Mouse (Mus musculus) forebrain, embryonic 12.5 days (tissue): ENCODE data around the gene Cyb5rl. TPM values are rescaled to one million over a fixed set of nuclear protein-coding genes. Genes with fewer than 3 reads are reported as not detected.

ENCODE experiments used
- ATAC-seq: fragments of 200-750 bp; cut with Nextera tagmentation; 2 replicates; pipeline ENCODE4 v1.8.0; 2017; ENCODE audit warnings: moderate TSS enrichment; ENCODE audit not compliant: low FRiP score
- H3K27ac ChIP-seq: fragments of 300-500 bp; sonication (generic); 2 replicates; pipeline ENCODE4 v1.5.1; 2016; ENCODE audit warnings: mild to moderate bottlenecking
- H3K27me3 ChIP-seq: fragments of 300-500 bp; sonication (generic); 2 replicates; pipeline ENCODE4 v1.6.1; 2016; ENCODE audit warnings: mild to moderate bottlenecking
- H3K36me3 ChIP-seq: fragments of 300-500 bp; sonication (generic); replicated peaks from 2 replicates; pipeline ENCODE4 v1.6.1; 2016; ENCODE audit warnings: mild to moderate bottlenecking
- H3K4me1 ChIP-seq: fragments of 300-500 bp; sonication (generic); 2 replicates; pipeline ENCODE4 v1.6.1; 2016
- H3K4me2 ChIP-seq: fragments of 300-500 bp; sonication (generic); 2 replicates; pipeline ENCODE4 v1.6.1; 2016; ENCODE audit warnings: mild to moderate bottlenecking, moderate library complexity
- H3K4me3 ChIP-seq: fragments of 300-500 bp; sonication (generic); replicated peaks from 2 replicates; pipeline ENCODE4 v1.5.1; 2016; ENCODE audit warnings: mild to moderate bottlenecking
- H3K9ac ChIP-seq: fragments of 300-500 bp; sonication (generic); 2 replicates; pipeline ENCODE4 v1.6.1; 2016; ENCODE audit warnings: mild to moderate bottlenecking
- H3K9me3 ChIP-seq: fragments of 300-500 bp; sonication (generic); 2 replicates; pipeline ENCODE4 v1.6.1; 2016
- WGBS: fragments of 180-500 bp; shearing (Covaris S2); methylation state at CpG from one replicate; pipeline ENCODE4 v1.1.7; 2016; 5-methylcytosine and 5-hydroxymethylcytosine counted together
- polyA plus RNA-seq: library from polyadenylated mRNA; unstranded; fragments of >200 nt; fragmentation: Nextera tagmentation; extraction: Ambion mirVana; gene quantifications from 2 replicates; pipeline ENCODE4 v1.2.1, GENCODE M21; 2016

Cyb5rl gene
- polyA plus RNA-seq, 1 experiment from 2014 or later = 6.0 TPM

DNA sequence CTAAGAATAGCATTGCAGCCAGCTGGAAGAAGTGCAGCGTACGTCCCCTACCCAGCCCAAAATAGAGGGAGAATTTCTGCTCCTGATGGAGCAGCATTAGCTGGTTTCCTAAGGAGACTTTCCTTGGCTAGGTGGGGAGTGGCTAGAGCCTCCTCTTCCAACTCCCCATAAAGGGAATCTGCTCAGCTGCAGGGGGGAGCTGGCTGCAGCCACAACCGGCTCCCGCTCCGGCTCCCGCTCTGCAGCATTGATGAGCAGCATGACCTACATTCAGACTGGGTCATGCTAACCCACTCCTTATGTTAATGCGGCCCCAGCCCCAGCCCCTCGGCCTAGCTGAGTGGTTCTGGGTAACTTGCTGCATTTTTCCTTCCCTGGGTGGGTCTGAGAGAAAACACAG lies 27.5 kb upstream of the Cyb5rl start:
- Histone ChIP-seq H3K4me2 (no peak overlapping the region), H3K4me3 (no peak overlapping the region), H3K9ac (no peak overlapping the region), H3K9me3 (no peaks in the 10 kb centered on the region), H3K27me3 (no peaks in the 10 kb centered on the region), H3K4me1 (peaks cover 13% of the 10 kb centered on the region), H3K36me3 (peaks cover 95% of the 10 kb centered on the region), H3K27ac (peak overlapping the region; percentile 63)
- ATAC-seq = peak; percentile 58
- 58% methylated on average over 8 of the region's 8 CpGs for WGBS

DNA sequence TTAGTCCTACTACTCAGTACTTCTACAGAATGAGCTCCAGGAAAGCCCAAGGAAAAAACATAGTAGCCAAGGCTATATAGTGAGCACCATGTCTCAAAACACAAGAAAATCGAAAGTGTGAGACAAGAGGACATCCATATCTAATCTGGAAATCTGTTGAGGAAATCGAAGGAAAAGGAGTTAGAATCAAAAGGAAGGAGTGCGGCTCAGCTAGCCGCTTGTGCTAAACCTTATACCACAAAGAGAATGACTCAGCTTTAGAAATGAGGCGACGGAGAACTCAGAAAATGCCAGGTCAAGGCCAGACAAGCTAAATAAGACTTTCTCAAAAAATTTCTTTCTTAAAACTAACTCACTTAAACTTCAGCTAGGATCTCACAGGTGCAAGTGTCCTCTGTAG lies 24.5 kb upstream of the Cyb5rl start:
- Histone ChIP-seq H3K9ac (no peak overlapping the region), H3K27me3 (no peaks in the 10 kb centered on the region), H3K36me3 (peaks cover 93% of the 10 kb centered on the region), H3K4me1 (peaks cover 13% of the 10 kb centered on the region), H3K9me3 (no peaks in the 10 kb centered on the region), H3K4me2 (no peak overlapping the region), H3K4me3 (no peak overlapping the region), H3K27ac (no peak overlapping the region)
- WGBS = 95% methylated on average over 6 of the region's 6 CpGs
- ATAC-seq = no peak

DNA sequence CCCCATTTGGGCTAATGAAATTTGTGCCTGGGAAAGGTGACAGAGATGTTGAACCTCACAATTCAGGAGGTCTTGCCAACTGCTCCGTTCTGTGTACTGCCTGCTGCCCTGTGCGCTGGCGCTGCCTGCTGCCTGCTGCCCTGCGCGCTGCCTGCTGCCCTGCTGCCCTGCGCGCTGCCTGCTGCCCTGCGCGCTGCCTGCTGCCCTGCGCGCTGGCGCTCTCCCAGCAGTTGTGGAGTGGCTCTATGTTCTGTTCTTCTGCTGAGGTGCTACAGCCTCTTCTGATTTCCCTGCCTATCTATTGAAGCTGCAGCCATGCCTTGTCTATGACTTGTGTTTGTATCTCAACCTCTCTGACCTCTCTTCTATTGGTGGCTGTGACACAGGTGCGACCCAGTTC lies 21.6 kb upstream of the Cyb5rl start:
- H3K9me3 ChIP-seq = no peaks in the 10 kb centered on the region
- no peak overlapping the region for H3K4me3 ChIP-seq
- no peak for ATAC-seq
- H3K4me1 ChIP-seq = no peaks in the 10 kb centered on the region
- H3K36me3 ChIP-seq = peaks cover 87% of the 10 kb centered on the region
- H3K9ac ChIP-seq = no peak overlapping the region
- H3K4me2 ChIP-seq = no peak overlapping the region
- H3K27me3 ChIP-seq = no peaks in the 10 kb centered on the region
- WGBS = 98% methylated on average over 13 of the region's 13 CpGs
- H3K27ac ChIP-seq = no peak overlapping the region

DNA sequence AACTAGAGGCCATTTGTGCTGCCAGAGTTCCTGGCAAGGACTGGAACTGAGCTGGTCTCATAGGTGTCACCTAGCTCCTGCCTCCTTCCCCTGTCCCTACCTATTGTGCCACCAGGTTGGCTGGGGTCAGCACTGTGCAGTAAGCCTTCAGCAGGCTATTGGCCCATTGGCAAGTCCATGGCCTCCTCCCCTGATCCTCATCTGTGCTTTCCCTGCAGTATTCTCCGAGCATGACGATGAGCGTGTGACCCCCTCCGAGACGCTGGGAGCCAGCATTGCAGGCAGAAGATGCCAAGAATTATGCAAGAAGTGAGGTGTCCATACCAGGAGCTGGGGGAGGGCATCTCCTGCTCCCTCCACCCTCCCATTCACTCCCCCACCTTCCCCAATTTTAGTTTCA lies 19.0 kb upstream of the Cyb5rl start:
- Histone ChIP-seq H3K36me3 (peaks cover 62% of the 10 kb centered on the region), H3K4me3 (no peak overlapping the region), H3K9ac (no peak overlapping the region), H3K4me1 (peaks cover 3% of the 10 kb centered on the region; the same call in 1 of the 2 replicates), H3K9me3 (no peaks in the 10 kb centered on the region), H3K4me2 (no peak overlapping the region), H3K27me3 (no peaks in the 10 kb centered on the region), H3K27ac (no peak overlapping the region)
- no peak for ATAC-seq
- WGBS = 94% methylated on average over 5 of the region's 5 CpGs

DNA sequence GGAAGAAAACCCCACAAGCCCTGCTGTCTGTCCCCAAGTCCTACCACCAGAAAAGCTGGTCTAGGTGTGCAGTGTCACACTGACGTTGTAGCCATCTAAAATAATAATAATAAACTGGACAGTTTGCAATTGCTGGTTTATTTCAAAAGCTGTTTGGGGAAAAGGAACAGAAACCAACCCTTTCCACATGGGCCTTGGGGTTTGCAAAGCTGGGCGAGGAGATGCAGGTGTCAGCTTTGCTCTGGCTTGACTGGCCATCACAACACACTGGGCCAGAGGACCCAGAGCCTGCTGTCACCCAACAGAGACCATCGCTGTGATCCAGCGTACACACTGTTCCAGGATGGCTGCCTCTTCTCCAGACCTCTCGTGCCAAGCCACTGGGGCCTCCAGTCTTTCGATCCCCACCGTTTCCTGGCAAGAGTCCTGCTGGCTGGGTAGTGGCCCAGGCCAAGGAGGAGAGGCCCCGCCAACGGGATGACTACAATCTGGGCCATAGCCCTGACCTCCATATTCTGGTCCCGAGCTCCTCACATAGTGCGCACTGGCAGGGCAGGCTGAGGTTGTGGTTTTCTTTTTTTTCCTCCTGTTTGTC lies 18.1 kb upstream of the Cyb5rl start:
- H3K27me3 ChIP-seq = no peaks in the 10 kb centered on the region
- H3K4me1 ChIP-seq = peaks cover 3% of the 10 kb centered on the region; the same call in 1 of the 2 replicates
- WGBS = 90% methylated on average over 11 of the region's 11 CpGs
- H3K36me3 ChIP-seq = peaks cover 55% of the 10 kb centered on the region
- no peaks in the 10 kb centered on the region for H3K9me3 ChIP-seq
- H3K4me2 ChIP-seq = no peak overlapping the region
- no peak overlapping the region for H3K4me3 ChIP-seq
- no peak for ATAC-seq
- H3K27ac ChIP-seq = no peak overlapping the region
- no peak overlapping the region for H3K9ac ChIP-seq

DNA sequence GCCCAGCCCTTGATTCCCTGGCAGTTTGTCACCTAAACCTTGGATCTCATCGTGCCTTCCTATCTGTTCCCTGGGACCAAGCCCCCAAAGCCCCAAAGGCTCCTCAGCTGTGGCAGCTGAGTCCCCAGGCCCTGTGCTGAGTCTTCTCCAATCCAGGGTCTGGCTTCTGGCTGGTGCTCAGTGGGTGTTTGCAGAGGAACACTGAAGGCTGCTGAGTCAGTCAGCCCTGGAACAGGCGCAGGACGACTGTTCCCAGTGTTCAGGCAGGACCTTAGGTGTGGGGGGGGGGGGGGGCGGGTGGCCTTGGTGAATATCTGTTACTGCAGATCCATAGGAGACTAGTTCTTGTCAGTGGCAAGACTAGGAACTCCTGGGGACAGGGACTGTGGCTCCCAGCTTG lies 14.9 kb upstream of the Cyb5rl start:
- H3K4me3 ChIP-seq = no peak overlapping the region
- 46% methylated on average over 4 of the region's 4 CpGs for WGBS
- H3K36me3 ChIP-seq = peaks cover 42% of the 10 kb centered on the region
- no peak overlapping the region for H3K27ac ChIP-seq
- H3K27me3 ChIP-seq = no peaks in the 10 kb centered on the region
- no peak overlapping the region for H3K4me2 ChIP-seq
- no peak for ATAC-seq
- H3K9ac ChIP-seq = no peak overlapping the region
- peaks cover 3% of the 10 kb centered on the region; the same call in 1 of the 2 replicates for H3K4me1 ChIP-seq
- H3K9me3 ChIP-seq = no peaks in the 10 kb centered on the region

DNA sequence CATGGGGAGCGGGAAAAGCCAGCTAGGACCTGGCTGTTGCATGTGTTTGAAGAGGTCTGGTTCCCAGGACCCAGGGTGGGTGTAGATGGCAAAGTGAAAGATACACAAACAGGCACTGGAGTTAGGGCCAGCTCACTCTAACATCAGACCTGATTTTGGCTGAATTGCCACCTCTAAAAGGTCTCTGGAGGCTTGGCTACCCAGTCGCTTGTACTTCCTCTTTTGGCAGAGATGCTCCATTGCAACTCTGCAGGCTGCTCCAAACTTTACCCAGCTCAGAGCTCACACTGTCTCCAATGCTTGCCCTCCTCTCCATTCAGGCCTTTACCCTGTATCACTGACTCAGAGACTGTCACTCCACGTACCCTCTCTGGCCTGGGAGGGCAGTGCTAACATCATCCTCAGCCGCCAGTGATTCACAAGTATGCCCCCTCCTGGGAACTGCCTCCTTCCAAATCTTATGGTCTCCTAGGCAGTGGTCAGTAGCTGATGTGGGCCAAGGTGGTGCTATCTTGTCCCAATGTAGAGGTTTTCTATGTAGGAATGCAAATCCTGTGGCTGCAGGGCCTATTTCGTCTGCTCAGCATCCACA lies 13.7 kb upstream of the Cyb5rl start:
- no peak for ATAC-seq
- 54% methylated on average over 5 of the region's 5 CpGs for WGBS
- H3K4me2 ChIP-seq = no peak overlapping the region
- H3K36me3 ChIP-seq = peaks cover 43% of the 10 kb centered on the region
- 0 out of 2 replicates have a peak overlapping the region, but pooled peaks have one; percentile 3 for H3K27ac ChIP-seq
- H3K4me3 ChIP-seq = no peak overlapping the region
- H3K9ac ChIP-seq = no peak overlapping the region
- H3K27me3 ChIP-seq = no peaks in the 10 kb centered on the region
- H3K4me1 ChIP-seq = peaks cover 3% of the 10 kb centered on the region; the same call in 1 of the 2 replicates
- H3K9me3 ChIP-seq = no peaks in the 10 kb centered on the region

DNA sequence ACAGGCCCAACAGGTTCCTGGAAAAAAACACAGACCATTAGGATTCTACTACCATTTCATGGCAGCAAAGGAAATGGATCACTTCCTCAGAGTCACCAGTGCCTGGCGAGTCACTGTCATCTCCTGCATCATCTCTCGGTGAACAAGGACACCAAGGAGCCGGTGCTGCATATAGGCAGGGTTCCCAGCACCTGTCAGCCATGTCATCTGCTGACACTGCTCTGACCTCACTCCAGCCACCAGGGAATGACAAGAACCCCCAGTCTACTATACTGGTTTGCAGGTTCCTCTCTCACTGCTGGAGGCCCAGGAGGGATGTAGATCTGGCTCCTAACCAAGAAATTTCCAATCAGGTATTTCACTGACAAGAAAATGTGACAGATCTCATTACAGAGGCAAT lies 10.7 kb upstream of the Cyb5rl start:
- Histone ChIP-seq H3K36me3 (peaks cover 58% of the 10 kb centered on the region), H3K27ac (no peak overlapping the region), H3K4me1 (peaks cover 3% of the 10 kb centered on the region; the same call in 1 of the 2 replicates), H3K27me3 (no peaks in the 10 kb centered on the region), H3K9ac (no peak overlapping the region), H3K4me3 (no peak overlapping the region), H3K4me2 (no peak overlapping the region), H3K9me3 (no peaks in the 10 kb centered on the region)
- no peak for ATAC-seq
- 89% methylated on average over 3 of the region's 3 CpGs for WGBS

DNA sequence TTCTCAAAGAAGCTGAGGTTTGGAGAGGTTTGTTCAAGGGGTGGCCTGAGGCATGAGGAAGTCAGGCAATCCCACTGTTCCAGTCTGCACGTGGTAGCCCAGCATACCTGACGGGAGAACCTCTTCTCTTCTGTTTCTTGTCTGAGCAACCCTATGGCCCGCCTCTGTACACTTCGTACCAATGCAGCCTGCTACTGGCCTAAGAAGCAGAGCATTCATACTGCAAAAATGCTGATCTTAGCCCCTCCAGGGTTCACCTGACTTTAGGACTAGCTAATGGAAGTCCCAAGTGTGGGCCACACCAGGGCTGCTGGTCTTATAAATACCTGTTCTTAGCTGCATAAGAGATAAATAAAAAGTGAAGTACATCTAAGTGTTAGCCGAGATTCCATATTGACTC lies 8.4 kb upstream of the Cyb5rl start:
- no peak overlapping the region for H3K9ac ChIP-seq
- H3K27me3 ChIP-seq = no peaks in the 10 kb centered on the region
- H3K4me1 ChIP-seq = no peaks in the 10 kb centered on the region
- H3K27ac ChIP-seq = no peak overlapping the region
- no peak for ATAC-seq
- H3K4me3 ChIP-seq = no peak overlapping the region
- H3K36me3 ChIP-seq = peaks cover 76% of the 10 kb centered on the region
- 87% methylated on average over 5 of the region's 5 CpGs for WGBS
- H3K4me2 ChIP-seq = no peak overlapping the region
- H3K9me3 ChIP-seq = no peaks in the 10 kb centered on the region

DNA sequence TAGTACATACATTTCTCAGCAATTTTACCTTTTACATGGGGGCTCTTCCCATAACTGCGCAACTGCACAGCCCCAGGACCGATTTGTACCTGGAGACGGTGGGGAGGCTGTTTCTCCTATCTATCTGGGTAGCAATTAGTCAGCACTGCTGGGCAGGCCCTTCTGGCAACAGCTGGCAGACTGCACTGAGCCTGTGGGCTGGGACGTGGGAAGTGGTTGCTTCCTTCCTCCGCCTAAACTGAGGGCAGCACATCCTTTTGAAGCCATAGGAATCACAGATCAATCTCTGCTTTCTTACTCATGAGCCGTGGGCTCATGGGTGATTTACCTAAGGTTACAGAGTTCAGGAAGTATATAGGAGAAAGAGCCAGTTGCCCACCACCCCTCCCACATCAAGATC lies 8.0 kb upstream of the Cyb5rl start:
- Histone ChIP-seq H3K36me3 (peaks cover 80% of the 10 kb centered on the region), H3K9ac (no peak overlapping the region), H3K9me3 (no peaks in the 10 kb centered on the region), H3K27ac (no peak overlapping the region), H3K4me1 (no peaks in the 10 kb centered on the region), H3K4me2 (no peak overlapping the region), H3K4me3 (no peak overlapping the region), H3K27me3 (no peaks in the 10 kb centered on the region)
- WGBS = 87% methylated on average over 6 of the region's 6 CpGs
- ATAC-seq = no peak

DNA sequence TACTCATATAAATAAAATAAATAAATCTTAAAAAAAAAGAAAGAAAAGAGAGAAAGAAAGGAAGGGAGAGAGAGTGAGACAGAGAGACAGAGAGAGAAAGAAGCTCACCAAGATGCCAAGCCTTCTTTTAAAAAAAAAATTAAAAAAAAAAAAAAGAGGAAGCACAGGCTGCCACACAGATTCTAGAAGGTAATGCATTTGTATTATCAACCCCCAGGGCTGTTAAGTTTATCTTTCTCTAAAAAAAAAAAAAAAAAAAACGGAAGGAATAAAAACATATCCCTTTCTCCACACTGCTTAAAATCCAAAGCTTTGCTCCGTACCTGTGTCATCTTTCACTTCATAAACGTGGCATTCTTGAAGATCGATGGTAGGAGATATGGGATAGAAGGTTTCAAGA lies 5.2 kb upstream of the Cyb5rl start:
- WGBS = 91% methylated on average over 4 of the region's 4 CpGs
- Histone ChIP-seq H3K36me3 (peaks cover 73% of the 10 kb centered on the region), H3K9ac (no peak overlapping the region), H3K27me3 (no peaks in the 10 kb centered on the region), H3K4me1 (peaks cover 9% of the 10 kb centered on the region), H3K9me3 (no peaks in the 10 kb centered on the region), H3K4me3 (no peak overlapping the region), H3K4me2 (no peak overlapping the region), H3K27ac (no peak overlapping the region)
- no peak for ATAC-seq

DNA sequence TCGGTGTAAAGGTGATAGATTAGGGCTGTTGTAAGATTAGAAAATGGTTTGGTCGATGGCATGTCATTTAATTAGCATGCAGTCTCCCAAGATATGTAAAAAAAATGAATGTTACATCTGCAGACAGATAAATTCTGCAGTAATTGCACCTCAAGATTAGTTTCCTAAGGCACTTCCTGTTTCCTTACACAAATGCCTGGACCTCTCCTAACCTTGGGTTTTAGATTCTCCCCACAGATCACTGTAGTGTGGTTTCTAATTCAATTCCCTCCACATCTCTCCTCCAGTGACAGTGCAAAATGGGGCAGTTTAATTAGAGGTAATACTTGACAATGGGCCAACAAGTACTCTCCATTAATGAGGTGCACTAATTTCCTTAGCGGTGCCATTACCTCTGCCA lies 3.6 kb upstream of the Cyb5rl start:
- Histone ChIP-seq H3K36me3 (peaks cover 56% of the 10 kb centered on the region), H3K9ac (no peak overlapping the region), H3K4me1 (peaks cover 18% of the 10 kb centered on the region), H3K27ac (no peak overlapping the region), H3K27me3 (0 out of 2 replicates have a peak, but pooled peaks cover 3% of the 10 kb centered on the region), H3K4me2 (no peak overlapping the region), H3K9me3 (no peaks in the 10 kb centered on the region), H3K4me3 (no peak overlapping the region)
- no peak for ATAC-seq
- WGBS = 85% methylated on average over 3 of the region's 3 CpGs
